Mouse (Mus musculus): ENCODE measurements at regions not wholly inside any gene's neighbourhood (a gene's known extent, or its start where the extent isn't known, plus 50 kb on each side); places are given as distances from the start of the nearest gene placed in this dataset.
A peak's percentile ranks its signal among the peaks of the same experiment; 100 is the strongest.

DNA sequence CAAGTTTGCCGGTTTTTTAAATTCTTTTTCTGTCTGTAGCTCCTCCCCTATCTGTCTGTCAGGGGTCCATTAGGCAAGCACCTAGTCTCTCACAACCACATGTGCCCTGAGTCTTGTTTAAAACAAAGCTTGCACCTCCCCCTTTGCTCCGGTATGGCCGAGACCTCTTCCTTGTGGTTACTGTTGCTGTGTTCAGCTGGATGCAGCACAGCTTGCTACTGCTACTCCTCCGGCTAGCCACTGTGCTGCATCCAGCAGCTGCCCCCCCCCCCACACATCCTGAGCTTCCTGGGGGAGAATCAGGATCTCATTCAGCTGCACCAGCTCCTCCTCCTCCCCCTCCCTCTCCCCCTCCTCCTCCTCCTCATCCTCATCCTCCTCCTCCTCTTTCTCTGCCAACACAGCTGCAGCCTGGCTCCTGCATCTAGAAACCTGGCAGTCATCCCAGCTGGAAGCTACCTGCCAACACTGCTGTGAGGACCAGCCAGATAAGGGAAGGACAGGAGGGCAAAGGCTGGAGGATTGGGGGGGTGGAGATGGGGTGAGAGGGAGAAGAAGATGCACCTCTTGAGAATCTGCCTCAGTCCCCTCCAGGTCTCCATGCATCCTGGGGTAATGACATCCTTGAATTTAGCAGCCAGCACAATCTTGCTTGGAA, 114.8 kb upstream of the Tmem260 start:
- DNase-seq (ENCODE audit: low spot score in 2 of 2), result no peak
- H3K4me3 ChIP-seq, result no peak overlapping the region
- H3K27ac ChIP-seq, result no peak overlapping the region
- TF ChIP-seq CTCF (conservative IDR thresholded peaks at IDR 0.05), result no peak

DNA sequence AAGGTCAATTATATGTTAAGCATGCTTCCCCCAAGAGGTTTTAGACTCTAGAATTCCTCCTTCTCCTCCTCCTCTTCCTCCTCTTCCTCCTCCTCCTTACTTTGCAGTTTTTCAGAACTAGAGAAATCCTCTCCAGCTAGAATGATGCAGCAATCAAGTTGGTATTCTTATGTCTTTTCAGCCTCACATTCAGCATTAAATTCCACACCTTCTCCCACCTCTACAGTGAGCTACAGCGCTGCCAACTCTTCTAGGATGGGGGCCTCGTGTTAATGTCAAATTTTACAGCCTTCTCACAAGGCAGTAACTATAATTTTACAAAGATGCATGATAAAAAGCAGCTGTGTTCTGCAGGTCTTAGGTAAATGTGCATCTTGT, 114.3 kb upstream of the Tmem260 start:
- no peak for TF ChIP-seq CTCF (conservative IDR thresholded peaks at IDR 0.05)
- H3K4me3 ChIP-seq, result no peak overlapping the region
- no peak overlapping the region for H3K27ac ChIP-seq
- DNase-seq (ENCODE audit: low spot score in 2 of 2), result no peak

DNA sequence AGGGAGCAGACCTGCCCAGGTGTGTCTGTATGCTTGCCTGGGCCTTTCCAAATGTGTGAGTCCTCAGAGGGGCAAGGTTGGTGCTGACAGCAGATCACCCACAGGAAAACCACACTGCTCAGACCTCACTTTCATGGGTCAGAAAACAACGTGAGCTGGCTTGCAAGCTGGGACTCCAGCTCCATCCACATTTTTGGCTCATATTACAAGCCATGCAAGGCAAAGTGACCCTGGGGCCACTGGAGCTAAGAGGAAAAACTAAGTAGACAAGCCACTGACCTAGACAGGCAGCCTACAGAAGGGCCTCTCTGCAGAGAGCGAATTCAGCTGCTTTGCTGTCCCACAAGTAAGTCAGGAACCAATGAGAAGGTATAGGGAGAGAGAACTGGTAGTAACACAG, 113.7 kb upstream of the Tmem260 start:
- Histone ChIP-seq H3K4me3 (no peak overlapping the region), H3K27ac (no peak overlapping the region)
- TF ChIP-seq CTCF (conservative IDR thresholded peaks at IDR 0.05), result no peak
- DNase-seq (ENCODE audit: low spot score in 2 of 2), result no peak

DNA sequence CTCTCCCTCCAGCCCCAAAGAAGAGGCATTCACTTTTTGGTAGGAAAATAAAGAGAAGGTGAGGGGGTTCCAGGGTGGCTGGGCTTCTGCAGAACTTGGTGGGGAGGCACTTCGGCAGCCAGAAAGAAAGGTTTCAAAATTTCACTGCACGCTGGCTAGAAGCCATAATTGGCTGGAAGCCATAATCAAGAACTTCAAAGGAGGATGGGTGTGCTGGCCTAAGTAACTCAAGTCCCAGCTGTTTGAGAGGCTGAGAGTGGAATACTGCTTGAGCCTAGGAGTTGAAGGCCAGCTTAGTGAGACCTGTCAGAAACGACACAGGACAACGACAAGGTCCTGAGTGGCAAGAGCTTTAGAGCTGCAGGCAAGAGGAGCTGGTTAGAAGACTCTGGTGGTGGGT, 113.3 kb upstream of the Tmem260 start:
- no peak for DNase-seq (ENCODE audit: low spot score in 2 of 2)
- Histone ChIP-seq H3K27ac (no peak overlapping the region), H3K4me3 (no peak overlapping the region)
- TF ChIP-seq CTCF (conservative IDR thresholded peaks at IDR 0.05), result no peak

DNA sequence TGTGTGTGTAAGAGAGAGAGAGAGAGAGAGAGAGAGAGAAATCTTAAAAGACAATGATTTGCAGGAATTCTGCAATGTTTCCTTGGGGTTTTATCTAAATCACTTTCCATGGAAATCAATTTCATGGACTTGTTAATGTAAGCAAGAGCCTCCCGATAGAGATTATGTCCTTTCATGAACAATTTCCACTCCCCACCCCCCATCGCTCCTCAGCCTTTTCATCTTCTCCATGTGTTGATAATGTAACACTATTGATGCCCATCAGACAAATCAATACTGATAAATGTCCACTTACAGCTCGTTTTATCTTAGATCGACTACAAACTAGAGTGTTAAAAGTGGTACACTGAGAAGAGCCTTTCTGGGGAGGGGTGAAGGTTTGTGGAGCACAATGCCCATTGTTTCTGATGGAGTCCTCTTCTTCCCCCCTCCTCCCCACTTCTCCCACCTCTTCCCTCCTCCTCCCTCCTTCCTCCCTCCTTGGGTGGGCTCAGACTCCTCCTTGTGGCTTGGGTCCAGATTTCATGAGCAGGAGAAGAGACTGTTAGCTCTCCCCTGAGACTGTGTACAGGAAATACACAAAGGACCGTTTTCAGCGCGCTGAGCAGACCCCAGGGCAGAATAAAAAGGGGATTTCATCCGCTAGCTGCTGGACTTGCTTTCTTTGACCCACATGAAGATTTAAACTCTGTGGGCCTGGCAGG, 111.7 kb upstream of the Tmem260 start:
- no peak for TF ChIP-seq CTCF (conservative IDR thresholded peaks at IDR 0.05)
- Histone ChIP-seq H3K4me3 (no peak overlapping the region), H3K27ac (no peak overlapping the region)
- DNase-seq (ENCODE audit: low spot score in 2 of 2), result no peak

DNA sequence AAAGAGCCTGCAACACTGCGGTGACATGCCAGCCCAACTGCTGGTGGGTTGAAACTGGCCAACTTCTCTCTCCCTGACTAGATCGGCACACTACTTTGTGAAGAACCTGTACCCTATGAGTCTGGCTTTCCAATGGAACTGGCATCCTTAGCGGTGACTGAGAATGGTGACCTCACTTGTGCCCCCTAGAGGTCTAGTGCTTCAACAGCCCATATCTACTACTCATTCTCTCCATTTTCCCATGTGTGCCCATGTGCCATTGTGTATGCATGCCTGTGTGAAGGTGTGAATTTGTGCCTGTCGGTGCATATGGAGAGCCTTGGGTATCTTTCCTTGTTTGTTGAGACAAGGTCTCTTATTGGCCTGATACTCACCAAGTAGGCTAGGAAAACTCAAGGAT, 106.5 kb upstream of the Tmem260 start:
- TF ChIP-seq CTCF (conservative IDR thresholded peaks at IDR 0.05), result peak; percentile 61
- DNase-seq (ENCODE audit: low spot score in 2 of 2), result no peak
- H3K4me3 ChIP-seq, result no peak overlapping the region
- H3K27ac ChIP-seq, result no peak overlapping the region

DNA sequence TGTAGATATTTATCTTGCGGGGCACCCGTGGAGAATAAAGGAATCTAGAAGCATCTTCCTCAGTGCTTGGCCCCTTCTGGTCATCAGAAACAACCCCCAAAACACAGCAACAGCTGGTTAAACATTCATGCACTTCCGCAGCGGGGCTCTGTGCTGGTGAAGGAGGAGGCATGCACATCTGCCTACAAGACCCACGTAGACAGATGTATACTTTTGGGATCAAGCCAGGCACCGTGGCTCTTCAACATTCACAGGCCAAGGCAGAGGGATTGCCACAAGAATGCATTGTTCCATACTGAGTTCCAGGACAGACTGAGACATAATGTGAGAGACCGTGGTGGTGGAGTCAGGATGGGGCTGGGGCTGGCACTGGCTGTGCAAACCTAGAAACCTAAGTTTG, 103.0 kb upstream of the Tmem260 start:
- TF ChIP-seq CTCF (conservative IDR thresholded peaks at IDR 0.05), result no peak
- DNase-seq (ENCODE audit: low spot score in 2 of 2), result no peak
- Histone ChIP-seq H3K4me3 (no peak overlapping the region), H3K27ac (no peak overlapping the region)

DNA sequence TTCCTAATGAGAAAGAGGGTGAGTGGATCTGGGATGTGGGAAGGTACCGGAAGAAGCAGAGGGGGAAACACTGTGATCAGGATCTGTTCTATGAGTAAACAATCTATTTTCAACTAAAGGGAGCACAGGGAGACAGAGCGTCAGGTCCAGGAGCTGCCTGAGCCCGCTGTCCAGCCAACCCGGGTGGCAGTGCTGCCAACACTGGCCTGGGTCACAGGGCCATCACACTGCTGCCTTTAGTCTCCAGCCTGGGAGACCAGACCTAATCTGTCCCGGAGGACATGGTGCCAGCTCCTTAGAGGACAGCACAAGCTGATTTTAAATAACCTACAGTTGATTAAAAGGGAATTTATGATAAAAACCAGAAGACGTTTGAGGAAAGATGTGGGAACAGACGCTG, 100.0 kb upstream of the Tmem260 start:
- Histone ChIP-seq H3K4me3 (no peak overlapping the region), H3K27ac (no peak overlapping the region)
- DNase-seq (ENCODE audit: low spot score in 2 of 2), result no peak
- TF ChIP-seq CTCF (conservative IDR thresholded peaks at IDR 0.05), result no peak

DNA sequence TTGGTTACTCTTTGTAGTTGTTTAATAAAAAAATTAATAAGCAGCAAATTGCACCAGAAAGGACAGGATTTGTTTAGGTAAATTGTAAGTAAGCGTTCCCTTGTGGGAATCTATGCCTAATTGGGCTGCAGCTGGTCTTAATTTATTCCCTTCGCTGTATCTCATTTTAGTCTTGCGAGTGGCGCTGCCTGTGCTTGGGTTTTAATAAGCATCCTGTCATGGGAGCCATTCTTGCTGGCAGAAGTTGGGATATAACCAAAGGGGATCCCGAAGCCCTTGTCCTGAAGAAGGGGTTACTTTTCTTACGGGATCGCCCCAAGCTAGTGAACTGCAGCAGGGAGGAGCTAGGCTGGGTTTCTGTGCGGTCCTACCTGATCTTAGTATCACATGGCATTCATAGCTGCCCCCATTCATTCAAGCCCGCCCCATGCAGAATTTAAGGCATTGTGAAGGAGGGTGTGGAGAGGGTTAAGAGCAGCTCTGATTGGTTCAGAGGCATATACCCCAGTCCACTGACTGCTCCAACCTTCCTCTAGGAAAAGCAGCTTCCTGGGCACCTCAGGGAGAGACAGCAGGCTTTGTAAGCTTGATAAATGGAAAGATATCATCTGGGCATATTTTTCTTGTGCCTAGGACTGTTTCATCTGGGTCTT, 96.4 kb upstream of the Tmem260 start:
- no peak for DNase-seq (ENCODE audit: low spot score in 2 of 2)
- Histone ChIP-seq H3K27ac (no peak overlapping the region), H3K4me3 (no peak overlapping the region)
- TF ChIP-seq CTCF (conservative IDR thresholded peaks at IDR 0.05), result no peak

DNA sequence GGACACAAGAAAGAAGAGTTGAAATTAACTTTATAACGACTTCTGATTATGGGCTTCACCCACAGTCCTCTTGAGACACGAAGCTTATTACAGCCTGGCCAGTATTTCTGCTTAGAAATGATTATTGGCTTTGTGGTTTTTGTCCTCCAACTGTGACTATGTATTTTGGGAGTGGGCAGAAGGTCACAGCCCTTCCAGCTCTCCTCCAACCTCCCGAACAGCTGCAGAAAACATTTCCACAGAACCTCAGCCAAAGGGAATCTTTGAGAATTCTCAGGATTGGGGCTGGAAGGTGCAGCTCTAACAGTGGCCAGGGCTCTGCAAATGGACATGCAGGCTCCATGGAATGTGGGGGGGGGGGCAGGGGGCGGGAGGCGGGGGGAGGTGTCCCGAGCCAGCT, 94.3 kb upstream of the Tmem260 start:
- no peak for DNase-seq (ENCODE audit: low spot score in 2 of 2)
- no peak overlapping the region for H3K27ac ChIP-seq
- TF ChIP-seq CTCF (conservative IDR thresholded peaks at IDR 0.05), result no peak
- no peak overlapping the region for H3K4me3 ChIP-seq

DNA sequence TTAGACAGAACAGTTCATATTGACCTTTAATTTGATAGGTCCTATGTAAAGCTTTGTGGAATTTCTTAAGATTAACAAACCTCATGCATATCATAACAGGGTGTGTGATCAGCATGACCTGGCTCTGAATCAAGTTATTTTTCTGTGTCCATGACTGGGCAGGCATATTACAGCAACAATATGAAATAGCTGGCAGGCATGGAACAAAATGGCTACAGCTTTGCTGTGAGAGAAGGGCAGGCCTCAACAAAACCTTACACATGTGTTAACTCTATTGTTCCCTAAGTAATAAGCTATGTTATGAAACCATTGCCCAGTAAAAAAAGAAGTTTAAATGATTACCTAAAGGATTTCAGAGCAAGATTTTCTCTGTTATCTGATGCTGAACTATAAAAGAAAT, 93.1 kb upstream of the Tmem260 start:
- TF ChIP-seq CTCF (conservative IDR thresholded peaks at IDR 0.05), result no peak
- H3K4me3 ChIP-seq, result no peak overlapping the region
- H3K27ac ChIP-seq, result no peak overlapping the region
- DNase-seq (ENCODE audit: low spot score in 2 of 2), result no peak

DNA sequence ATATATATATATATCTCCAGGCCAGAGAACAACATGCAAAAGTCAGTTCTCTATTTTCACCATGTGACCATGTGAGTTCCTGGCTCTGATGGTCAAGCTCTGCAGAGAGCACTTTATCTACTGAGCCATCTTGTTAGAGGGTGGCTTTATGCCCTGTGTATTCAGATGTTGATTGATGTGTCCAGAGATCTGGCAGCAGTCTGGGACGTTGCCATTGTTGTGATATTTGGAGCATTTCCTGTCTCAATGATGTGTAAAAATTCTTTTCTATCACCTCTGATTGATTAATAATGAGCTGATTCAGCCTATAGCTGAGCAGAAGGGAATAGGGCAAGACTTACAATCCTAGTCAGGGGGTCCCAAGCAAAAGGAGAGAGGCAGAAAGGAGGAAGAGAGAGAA, 91.7 kb upstream of the Tmem260 start:
- DNase-seq (ENCODE audit: low spot score in 2 of 2), result no peak
- no peak for TF ChIP-seq CTCF (conservative IDR thresholded peaks at IDR 0.05)
- H3K27ac ChIP-seq, result no peak overlapping the region
- H3K4me3 ChIP-seq, result no peak overlapping the region

DNA sequence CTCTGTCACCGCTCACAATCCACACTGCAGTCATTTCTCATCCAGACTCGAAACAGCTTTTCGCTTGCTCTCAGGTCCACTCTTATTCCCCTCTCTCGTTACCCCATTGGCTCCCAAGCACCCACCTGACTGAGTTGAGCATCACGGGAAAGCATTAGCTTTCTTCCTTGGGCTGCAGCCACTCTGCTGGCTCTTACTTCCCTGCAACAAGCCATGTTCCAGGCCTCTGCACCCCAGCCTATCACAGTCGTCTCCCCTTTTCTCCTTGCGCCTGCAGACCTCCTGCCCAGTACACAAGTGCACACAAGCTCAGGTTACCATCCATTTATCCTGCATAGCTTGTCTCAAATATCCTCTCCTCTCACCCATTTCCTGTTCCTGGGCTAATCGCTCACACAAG, 88.5 kb upstream of the Tmem260 start:
- no peak overlapping the region for H3K4me3 ChIP-seq
- no peak for DNase-seq (ENCODE audit: low spot score in 2 of 2)
- H3K27ac ChIP-seq, result no peak overlapping the region
- TF ChIP-seq CTCF (conservative IDR thresholded peaks at IDR 0.05), result no peak
